Mouse (Mus musculus) heart, adult 9 months (tissue): ENCODE data around the gene Flywch1.

Experiments used
- DNase-seq, 2 experiments: peaks; one replicate each; pipeline ENCODE4 v3.0.0; 2022; ENCODE audit warnings: low spot score in 2 of 2

Gene Flywch1

DNA sequence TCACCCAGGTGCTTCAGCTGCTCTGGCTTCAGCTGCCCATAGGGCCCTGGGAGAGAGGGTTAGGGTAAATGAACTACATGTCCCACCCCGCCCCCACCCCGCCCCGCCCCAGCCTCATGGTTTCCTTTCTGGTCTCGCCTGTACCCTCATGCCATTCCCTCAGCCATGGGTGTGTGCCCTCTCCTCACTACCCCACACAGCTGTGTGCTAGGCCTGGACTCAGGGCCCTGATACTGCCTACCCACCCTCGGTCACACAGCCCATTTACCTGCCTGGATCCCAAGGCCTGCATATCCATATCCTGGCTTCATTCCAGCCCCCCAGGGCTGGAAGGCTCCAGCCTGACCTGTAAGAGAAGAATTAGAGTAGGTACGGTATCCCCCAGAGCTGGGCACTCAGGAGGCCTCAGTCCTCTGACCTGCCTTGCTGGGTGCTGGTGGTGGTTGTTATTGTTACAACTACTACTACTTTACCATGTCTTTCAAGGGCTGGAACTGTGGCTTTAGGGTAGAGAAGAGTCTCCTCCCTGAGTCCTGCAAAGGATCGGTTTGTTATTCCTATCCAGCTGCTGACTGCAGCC, 65.8 kb downstream of the Flywch1 start:
- DNase-seq, result no peak

- DNase-seq, result no peak
These were observed 66.7 kb downstream of the Flywch1 start for GRCm38 (mm10) chr17:23704741-23705140.

DNA sequence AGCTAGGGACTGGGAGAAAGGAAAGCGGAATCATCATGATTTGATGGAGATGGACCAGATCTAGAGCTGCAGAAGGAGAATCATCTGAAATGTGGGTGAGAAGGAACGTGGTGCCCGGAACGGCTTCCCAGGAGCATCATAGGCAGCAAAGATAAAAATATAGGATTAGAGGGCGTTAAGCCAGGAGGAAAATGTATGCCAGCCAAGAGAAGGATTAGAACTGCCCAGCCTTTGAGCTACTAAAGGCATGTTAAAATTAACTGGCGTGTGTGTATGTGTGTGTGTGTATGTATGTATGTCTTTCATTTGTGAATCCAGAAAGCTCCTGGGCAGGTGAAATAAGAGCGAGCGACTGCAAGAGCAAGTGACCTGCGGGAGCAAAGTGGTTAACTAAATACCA, 68.1 kb downstream of the Flywch1 start:
- DNase-seq, result no peak
